Mouse (Mus musculus): ENCODE measurements at regions not wholly inside any gene's neighbourhood (a gene's known extent, or its start where the extent isn't known, plus 50 kb on each side); places are given as distances from the start of the nearest gene placed in this dataset.

DNA sequence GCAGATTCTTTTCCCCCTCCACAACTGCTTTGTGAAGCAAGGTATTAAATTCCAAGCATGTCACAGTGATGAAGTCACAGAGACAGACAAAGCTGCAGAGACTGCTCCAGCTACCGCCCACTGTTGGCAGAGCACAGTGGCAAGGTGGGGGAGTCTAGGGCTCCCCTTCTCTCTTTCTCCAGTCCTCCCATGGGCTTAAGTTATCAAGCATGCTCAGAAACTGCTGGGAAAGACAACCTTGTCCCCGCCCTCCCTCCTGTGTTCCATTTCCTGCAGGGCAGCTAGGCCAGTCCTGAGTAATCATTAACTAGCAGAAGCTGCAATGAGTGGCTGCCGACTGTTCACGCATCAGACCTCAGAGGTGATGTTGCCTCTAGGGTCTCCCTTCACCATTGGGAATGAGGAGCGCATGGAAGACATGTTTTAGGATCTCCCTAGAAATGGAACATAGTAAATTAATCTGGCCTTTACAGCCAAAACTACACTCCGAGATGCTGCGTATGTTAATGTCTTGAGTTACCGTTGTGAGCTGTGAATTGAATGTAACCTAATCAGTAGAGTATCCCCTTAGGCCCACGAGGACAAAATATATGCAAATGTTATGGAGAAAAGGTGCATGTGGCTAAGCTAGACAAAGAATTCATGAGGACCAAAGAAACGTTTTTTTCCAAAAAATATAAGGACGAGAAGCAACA, 372.5 kb upstream of the Acvr2a start:
- peaks cover 18% of the 10 kb centered on the region for H3K4me1 ChIP-seq
- no peak overlapping the region for H3K27ac ChIP-seq (replicated peaks)
- H3K9me3 ChIP-seq (replicated peaks), result no peaks in the 10 kb centered on the region
- H3K36me3 ChIP-seq, result no peaks in the 10 kb centered on the region
- WGBS, result 19% methylated on average over 11 of the region's 11 CpGs
- H3K27me3 ChIP-seq (replicated peaks), result no peaks in the 10 kb centered on the region
- H3K4me2 ChIP-seq, result no peak overlapping the region
- no peak overlapping the region for H3K9ac ChIP-seq (replicated peaks)
- no peak for ATAC-seq (ENCODE audit: low FRiP score)
- no peak overlapping the region for H3K4me3 ChIP-seq (replicated peaks)

DNA sequence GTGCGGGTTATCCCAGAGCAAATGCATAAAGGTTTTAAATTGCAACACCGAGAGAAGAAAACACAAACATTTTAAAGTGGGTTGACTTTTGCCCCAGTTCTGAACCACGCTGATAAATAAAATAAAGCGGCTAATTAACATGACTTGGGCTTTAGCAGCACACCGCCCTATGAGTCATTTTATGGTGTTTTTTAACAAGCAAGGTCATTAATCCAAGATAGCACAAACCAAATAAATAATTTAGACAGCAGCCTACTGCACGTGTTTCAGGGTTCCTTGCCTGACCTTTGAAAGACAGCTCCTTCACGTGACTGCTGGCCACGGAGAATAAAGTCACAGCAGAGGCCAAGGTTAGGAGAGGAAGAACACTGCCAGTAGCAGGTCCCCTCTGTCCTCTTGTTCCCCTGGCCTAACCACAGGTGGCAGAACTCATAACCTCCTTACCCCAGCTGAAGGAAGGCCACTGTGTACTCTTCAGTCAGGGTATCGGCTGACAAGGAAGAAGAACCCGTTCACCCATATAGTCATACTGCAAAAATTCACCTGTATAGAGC, 371.8 kb upstream of the Acvr2a start:
- Histone ChIP-seq H3K27me3 (replicated peaks) (no peaks in the 10 kb centered on the region), H3K9ac (replicated peaks) (no peak overlapping the region), H3K27ac (replicated peaks) (no peak overlapping the region), H3K4me2 (no peak overlapping the region), H3K36me3 (no peaks in the 10 kb centered on the region), H3K4me1 (peaks cover 18% of the 10 kb centered on the region), H3K9me3 (replicated peaks) (no peaks in the 10 kb centered on the region), H3K4me3 (replicated peaks) (no peak overlapping the region)
- WGBS, result 48% methylated on average over 10 of the region's 10 CpGs
- no peak for ATAC-seq (ENCODE audit: low FRiP score)

DNA sequence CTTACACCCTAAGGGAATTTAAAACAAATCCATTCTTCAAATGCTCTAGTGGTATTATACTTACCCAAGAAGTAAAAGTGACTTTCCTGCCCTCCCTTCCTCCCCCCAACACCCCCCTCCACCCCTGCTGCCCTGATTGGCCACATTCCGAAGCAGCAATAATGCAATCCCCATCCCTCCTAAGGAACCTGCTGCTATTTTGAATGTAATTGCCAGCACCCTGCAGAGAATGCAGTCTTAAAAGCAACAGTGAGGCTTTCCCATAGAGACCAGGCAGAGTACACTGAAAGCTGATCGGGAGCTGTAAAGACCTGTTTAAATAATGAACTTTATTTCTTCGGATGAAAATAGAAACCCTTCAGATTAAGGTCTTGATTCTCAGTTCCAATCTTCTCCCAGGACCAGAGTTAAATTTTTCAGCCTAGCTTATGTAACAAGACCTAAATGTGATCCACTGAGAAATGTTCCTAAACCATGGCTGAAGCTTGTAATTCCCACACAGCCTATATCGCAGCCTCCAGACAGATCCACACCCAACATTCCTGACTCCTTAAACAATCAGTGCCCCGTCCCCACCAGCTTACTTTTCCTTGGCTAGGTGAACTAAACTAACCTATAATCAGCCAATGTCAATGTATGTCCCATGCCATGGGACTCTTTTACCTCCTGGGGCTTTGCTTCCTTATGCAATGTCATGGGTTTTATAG, 367.9 kb upstream of the Acvr2a start:
- no peak overlapping the region for H3K4me2 ChIP-seq
- no peaks in the 10 kb centered on the region for H3K9me3 ChIP-seq (replicated peaks)
- H3K27ac ChIP-seq (replicated peaks), result no peak overlapping the region; the same call in 1 of the 2 replicates
- H3K36me3 ChIP-seq, result no peaks in the 10 kb centered on the region
- peak; percentile 53 for ATAC-seq (ENCODE audit: low FRiP score)
- H3K4me1 ChIP-seq, result peaks cover 17% of the 10 kb centered on the region
- no peak overlapping the region for H3K4me3 ChIP-seq (replicated peaks)
- no peaks in the 10 kb centered on the region for H3K27me3 ChIP-seq (replicated peaks)
- 9% methylated on average over 5 of the region's 5 CpGs for WGBS
- H3K9ac ChIP-seq (replicated peaks), result no peak overlapping the region

DNA sequence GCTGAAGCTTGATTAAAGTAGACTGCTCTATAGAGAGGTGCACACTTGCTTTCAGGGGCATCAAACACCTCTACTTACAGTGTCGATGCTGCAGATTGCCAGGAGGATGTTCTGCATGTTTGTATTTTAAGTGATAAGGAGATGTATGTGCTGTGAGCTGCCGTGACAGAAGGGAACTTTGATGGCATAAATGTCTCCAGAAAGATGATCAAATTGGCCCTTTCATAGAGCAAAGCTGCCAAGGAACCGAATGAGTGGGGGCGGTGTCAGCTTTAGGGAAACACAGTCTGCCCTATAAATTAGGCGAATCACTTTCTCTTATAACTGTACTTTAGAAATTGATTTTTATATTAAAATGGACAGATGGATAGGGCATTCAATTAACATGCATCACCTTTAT, 367.3 kb upstream of the Acvr2a start:
- H3K36me3 ChIP-seq, result no peaks in the 10 kb centered on the region
- H3K4me1 ChIP-seq, result peaks cover 11% of the 10 kb centered on the region
- no peak overlapping the region for H3K9ac ChIP-seq (replicated peaks)
- H3K4me3 ChIP-seq (replicated peaks), result no peak overlapping the region
- no peaks in the 10 kb centered on the region for H3K27me3 ChIP-seq (replicated peaks)
- H3K27ac ChIP-seq (replicated peaks), result no peak overlapping the region; the same call in 1 of the 2 replicates
- H3K4me2 ChIP-seq, result no peak overlapping the region
- 59% methylated on average over 5 of the region's 5 CpGs for WGBS
- no peak for ATAC-seq (ENCODE audit: low FRiP score)
- no peaks in the 10 kb centered on the region for H3K9me3 ChIP-seq (replicated peaks)

DNA sequence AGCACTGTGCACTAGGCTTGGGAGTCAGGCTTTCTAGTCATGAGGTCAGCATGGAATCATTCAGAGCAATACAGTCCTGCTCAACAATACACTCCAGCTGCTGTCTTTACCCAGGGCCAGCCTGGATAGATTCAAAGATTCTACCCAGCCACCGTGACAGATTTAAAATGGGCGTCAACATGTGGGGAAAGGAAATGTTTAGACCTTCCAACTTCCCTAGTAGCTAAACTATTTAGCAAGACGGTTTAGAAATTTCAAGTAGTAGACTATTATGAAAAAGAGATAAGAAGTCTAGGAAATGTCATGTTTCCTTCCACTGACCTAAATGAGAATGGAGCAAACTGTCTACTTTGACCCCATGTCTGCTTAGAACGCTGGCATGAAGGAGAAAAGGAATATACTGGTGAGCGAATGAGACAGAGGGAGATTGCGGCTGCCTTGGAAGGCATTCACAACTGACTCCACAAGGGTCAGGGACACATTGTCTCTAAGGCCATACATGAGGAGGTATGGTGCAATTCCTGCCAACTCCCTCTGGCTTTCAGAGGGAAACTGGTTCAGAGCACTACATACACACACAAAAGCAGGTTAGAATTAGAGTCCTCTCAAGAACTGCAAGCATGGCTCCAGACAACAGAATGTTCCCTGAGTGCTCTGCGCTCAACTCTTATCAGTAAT, 364.6 kb upstream of the Acvr2a start:
- no peak for ATAC-seq (ENCODE audit: low FRiP score)

DNA sequence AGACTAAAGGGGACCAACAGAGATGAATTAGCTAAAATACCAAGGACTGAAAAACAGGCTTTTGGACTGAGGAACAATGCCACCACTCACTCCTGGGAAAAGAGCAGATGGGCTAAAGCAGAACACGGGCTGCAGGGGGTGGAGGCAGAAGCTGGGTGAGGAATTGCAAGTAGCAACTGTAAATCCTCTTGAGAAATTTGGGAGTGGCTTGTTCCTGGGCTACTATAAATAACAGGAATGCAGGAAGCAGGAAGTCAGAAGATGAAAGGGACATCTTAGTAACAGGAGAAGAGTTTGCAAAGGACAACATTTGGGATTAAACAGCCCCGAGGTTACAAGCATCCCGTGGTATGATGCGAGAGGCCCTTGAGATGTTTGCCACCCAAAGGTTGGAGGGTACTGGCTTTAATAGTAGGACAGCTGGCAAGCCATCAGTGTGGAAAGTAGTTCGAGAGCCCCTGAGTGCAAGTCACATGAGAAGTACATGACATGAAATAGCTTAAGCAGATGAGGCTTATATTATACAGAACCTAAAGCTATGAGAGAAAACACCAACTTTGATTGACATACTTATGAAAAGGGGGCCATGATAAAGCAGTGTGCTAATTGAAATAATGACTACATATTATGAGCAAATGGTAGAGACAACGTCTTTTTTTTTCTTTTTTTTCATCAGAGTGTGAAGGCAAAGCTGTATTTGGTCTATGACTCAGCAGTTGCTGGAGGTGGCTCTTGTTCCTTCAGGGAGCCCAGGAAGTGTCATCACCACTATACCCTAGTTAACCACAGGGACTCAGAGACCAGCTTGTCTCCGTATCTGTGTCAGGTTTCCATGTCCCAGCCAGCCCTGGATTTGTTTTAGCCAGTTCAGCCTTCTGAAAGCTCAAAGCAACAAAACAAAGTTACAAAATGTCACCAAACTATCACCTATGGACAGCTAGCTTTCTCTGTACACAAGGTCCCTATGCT, 357.6 kb upstream of the Acvr2a start:
- H3K27ac ChIP-seq (replicated peaks), result no peak overlapping the region
- H3K4me3 ChIP-seq (replicated peaks), result no peak overlapping the region
- no peak for ATAC-seq (ENCODE audit: low FRiP score)
- 62% methylated on average over 7 of the region's 7 CpGs for WGBS
- H3K4me1 ChIP-seq, result no peaks in the 10 kb centered on the region
- H3K9me3 ChIP-seq (replicated peaks), result no peaks in the 10 kb centered on the region
- no peaks in the 10 kb centered on the region for H3K27me3 ChIP-seq (replicated peaks)
- no peak overlapping the region for H3K4me2 ChIP-seq
- no peaks in the 10 kb centered on the region for H3K36me3 ChIP-seq
- H3K9ac ChIP-seq (replicated peaks), result no peak overlapping the region

More for the DNA sequence above, 364.6 kb upstream of the Acvr2a start:
- no peak overlapping the region for H3K4me2 ChIP-seq
- no peak overlapping the region for H3K4me3 ChIP-seq (replicated peaks)
- H3K9ac ChIP-seq (replicated peaks), result no peak overlapping the region
- H3K27ac ChIP-seq (replicated peaks), result no peak overlapping the region
- no peaks in the 10 kb centered on the region for H3K9me3 ChIP-seq (replicated peaks)
- peaks cover 11% of the 10 kb centered on the region; the same call in 1 of the 2 replicates for H3K4me1 ChIP-seq
- H3K36me3 ChIP-seq, result no peaks in the 10 kb centered on the region
- 86% methylated on average over 7 of the region's 7 CpGs for WGBS
- H3K27me3 ChIP-seq (replicated peaks), result no peaks in the 10 kb centered on the region

DNA sequence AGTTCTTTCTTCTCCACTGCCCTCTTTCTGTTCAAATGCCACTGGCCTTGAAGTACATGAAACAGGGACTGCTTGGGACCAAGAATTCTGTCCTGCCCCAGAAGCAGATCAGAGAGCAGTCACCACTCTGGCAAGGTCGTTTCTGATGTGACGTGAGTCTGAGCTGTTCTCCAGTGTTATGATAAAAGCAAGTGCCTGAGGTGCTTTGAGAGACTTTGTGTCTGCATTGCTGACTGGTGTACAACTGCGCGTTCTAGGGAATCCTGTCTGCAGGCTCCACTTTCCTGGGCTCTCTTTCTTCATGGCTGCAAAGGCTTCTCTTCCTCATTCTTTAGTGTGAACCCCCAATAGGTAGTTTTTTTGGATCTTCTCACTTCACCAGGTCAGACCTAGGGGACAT, 356.8 kb upstream of the Acvr2a start:
- no peaks in the 10 kb centered on the region for H3K4me1 ChIP-seq
- no peak for ATAC-seq (ENCODE audit: low FRiP score)
- no peak overlapping the region for H3K4me2 ChIP-seq
- WGBS, result 88% methylated on average over 4 of the region's 4 CpGs
- no peak overlapping the region for H3K27ac ChIP-seq (replicated peaks)
- no peaks in the 10 kb centered on the region for H3K36me3 ChIP-seq
- no peak overlapping the region for H3K4me3 ChIP-seq (replicated peaks)
- no peaks in the 10 kb centered on the region for H3K27me3 ChIP-seq (replicated peaks)
- no peak overlapping the region for H3K9ac ChIP-seq (replicated peaks)
- no peaks in the 10 kb centered on the region for H3K9me3 ChIP-seq (replicated peaks)

DNA sequence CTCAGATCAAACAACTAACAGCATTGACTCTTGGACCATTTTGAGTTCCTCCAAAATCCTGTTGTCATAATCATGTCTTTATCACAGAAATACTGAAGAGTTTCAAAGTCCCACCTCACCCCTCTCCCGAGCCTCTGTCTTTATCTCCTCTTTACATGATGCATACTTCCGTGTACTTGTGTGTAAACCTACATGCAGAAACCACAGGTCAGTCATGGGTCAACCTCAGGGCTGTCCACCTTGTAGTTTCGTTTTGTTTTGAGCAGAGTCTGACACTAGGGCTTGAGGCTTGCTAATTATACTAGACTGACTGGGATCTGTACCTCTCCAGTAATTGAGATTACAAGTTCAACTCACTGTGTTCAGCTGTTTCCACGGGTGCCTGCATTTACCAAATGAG, 348.4 kb upstream of the Acvr2a start:
- Histone ChIP-seq H3K36me3 (no peaks in the 10 kb centered on the region), H3K4me3 (replicated peaks) (no peak overlapping the region), H3K4me1 (peaks cover 4% of the 10 kb centered on the region; the same call in 1 of the 2 replicates), H3K27me3 (replicated peaks) (no peaks in the 10 kb centered on the region), H3K9ac (replicated peaks) (no peak overlapping the region), H3K9me3 (replicated peaks) (no peaks in the 10 kb centered on the region), H3K27ac (replicated peaks) (no peak overlapping the region), H3K4me2 (no peak overlapping the region)
- ATAC-seq (ENCODE audit: low FRiP score), result no peak
- WGBS, result 93% methylated on average over 4 of the region's 4 CpGs

DNA sequence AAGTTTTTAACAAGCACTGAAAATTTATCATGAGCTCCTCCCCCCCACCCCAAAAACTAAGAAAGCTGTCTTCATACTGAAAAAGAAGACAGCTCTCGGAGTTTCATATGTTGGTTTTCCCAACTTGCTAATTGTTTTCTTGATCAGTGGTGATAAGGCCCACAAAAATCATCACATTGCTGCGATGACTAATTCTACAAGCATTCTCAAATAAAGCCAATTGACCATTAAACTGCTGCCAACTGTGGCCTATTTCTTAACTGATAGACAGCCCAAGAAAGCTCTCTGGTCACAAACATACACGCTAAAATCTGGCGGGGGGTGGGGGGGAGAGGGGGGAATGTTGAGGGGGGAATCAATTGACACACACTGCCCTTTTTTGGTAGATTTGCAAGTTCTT, 345.0 kb upstream of the Acvr2a start:
- no peak for ATAC-seq (ENCODE audit: low FRiP score)
- no peaks in the 10 kb centered on the region for H3K36me3 ChIP-seq
- WGBS, result 71% methylated on average over 4 of the region's 4 CpGs
- H3K9ac ChIP-seq (replicated peaks), result no peak overlapping the region
- H3K27ac ChIP-seq (replicated peaks), result no peak overlapping the region
- H3K4me3 ChIP-seq (replicated peaks), result no peak overlapping the region
- no peaks in the 10 kb centered on the region for H3K27me3 ChIP-seq (replicated peaks)
- no peak overlapping the region for H3K4me2 ChIP-seq
- H3K9me3 ChIP-seq (replicated peaks), result no peaks in the 10 kb centered on the region
- H3K4me1 ChIP-seq, result peaks cover 4% of the 10 kb centered on the region; the same call in 1 of the 2 replicates

DNA sequence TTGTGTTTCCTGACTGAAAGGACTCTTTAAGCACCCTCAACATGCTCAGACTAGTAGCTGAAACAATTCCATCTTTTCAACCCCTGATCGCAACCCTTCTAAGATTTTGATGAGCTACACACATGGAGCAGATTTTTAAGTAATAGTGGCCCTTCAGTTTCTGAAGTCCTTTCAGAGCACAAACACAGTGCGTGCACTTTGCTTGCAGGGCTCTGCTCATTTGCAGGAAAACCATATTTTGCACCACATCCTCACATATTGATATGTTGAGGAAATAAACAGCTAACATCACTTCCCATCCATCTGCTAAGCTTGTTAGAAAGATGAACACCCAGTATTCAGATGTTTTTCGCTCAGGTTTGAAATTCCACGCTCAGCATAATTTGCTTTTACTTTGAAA, 344.6 kb upstream of the Acvr2a start:
- Histone ChIP-seq H3K9ac (replicated peaks) (no peak overlapping the region), H3K27me3 (replicated peaks) (no peaks in the 10 kb centered on the region), H3K36me3 (no peaks in the 10 kb centered on the region), H3K27ac (replicated peaks) (no peak overlapping the region), H3K4me2 (no peak overlapping the region), H3K9me3 (replicated peaks) (no peaks in the 10 kb centered on the region), H3K4me3 (replicated peaks) (no peak overlapping the region), H3K4me1 (peaks cover 4% of the 10 kb centered on the region; the same call in 1 of the 2 replicates)
- no peak for ATAC-seq (ENCODE audit: low FRiP score)
- 83% methylated on average over 4 of the region's 4 CpGs for WGBS

DNA sequence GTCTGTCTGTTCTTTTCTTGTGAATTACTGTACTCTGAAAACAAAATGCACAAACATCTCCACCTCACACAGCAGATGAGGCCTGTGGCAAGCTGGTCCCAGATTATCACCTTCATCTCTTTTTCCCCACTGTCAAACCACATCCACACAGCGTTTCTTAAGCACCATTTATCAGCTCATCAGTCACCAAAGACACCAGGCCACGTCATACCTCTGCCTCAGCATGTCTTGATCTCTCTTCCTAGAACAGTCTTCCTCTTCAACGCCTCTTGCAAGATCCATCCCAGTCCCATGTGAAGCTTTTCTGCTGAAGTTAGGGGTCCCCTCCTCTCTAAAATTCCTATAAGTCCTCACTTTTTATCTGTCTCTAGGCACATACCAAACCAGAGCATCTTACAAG, 340.8 kb upstream of the Acvr2a start:
- Histone ChIP-seq H3K4me1 (peaks cover 4% of the 10 kb centered on the region; the same call in 1 of the 2 replicates), H3K27ac (replicated peaks) (no peak overlapping the region), H3K4me3 (replicated peaks) (no peak overlapping the region), H3K27me3 (replicated peaks) (no peaks in the 10 kb centered on the region), H3K4me2 (no peak overlapping the region), H3K9me3 (replicated peaks) (no peaks in the 10 kb centered on the region), H3K9ac (replicated peaks) (no peak overlapping the region), H3K36me3 (no peaks in the 10 kb centered on the region)
- WGBS, result 81% methylated on average over 3 of the region's 3 CpGs
- ATAC-seq (ENCODE audit: low FRiP score), result no peak

All from neural tube, embryonic 15.5 days (tissue).